Mouse (Mus musculus) regulatory T cell (primary cell): ENCODE measurements around the gene Gm20481.
"Not testable (repeated sequence)": the region's sequence is repeated elsewhere in the genome, so short reads cannot be mapped to it uniquely, and the experiment has no call there.

Source experiments
- in situ Hi-C: fragments of 300-600 bp; cut with MboI, MseI; formaldehyde crosslinking; loops from one replicate; pipeline ENCODE4 v1.15.1; 2025; ENCODE audit warnings: high pct_unique_total_duplicates

Gm20481 gene

DNA sequence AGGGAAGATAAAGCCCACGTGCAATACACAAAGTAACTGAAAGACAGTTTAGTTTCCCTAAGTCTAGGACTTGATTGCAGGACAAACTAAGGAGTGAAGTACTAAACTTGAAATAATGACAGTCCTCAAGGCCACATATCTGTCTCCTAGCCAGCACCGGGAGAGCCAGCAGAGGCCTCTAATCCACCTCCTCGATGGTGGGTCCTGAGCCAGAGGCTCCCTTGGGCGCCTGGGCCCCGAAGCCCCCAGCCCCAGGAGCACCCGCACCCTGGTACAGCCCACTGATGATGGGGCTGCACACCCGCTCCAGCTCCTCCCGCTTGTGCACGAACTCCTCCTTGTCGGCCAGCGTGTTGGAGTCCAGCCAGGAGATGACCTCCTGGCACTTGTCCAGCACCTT lies at the start of gene Gm20481:
Gene Gm20481, plus strand, starts transcription at position 91 of the 400 bp plus-strand sequence.
- in situ Hi-C loops = not testable (repeated sequence)

GRCm38 (mm10) chr17:34922939-34923338 lies 46.8 kb upstream of the Gm20481 start:
- in situ Hi-C loops = no loop called here

- in situ Hi-C loops = no loop called here
These were observed 45.5 kb upstream of the Gm20481 start for GRCm38 (mm10) chr17:34924258-34924657.

DNA sequence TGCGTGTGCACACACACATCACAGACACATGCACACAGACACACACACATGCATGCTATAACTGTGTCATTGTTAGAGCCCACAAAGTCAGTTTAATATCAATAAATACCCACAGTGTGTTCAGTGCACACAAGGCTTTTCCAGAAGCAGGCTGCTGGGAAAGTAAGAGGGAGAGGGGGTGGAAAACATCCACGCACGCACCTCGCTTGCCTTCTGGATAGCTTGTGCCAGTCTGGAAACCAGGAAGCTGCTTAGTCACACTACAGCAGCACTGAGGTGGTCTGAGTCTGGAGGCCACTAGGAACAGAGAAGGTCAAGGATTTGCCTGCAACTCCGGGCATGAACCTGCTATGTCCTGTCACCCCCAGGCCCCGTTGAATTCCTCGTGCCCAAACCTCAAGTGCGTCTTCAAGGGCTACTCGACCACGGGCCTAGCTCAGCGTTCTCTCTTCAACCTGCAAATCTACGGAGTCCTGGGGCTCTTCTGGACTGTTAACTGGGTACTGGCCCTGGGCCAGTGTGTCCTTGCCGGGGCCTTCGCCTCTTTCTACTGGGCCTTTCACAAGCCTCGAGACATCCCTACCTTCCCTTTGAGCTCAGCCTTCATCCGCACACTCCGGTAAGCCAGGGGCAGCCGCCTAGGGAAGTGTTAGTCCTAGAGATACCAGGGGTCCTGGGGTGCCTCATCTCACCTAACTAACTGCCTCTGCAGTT lies 42.2 kb upstream of the Gm20481 start:
- in situ Hi-C loops = no loop called here

DNA sequence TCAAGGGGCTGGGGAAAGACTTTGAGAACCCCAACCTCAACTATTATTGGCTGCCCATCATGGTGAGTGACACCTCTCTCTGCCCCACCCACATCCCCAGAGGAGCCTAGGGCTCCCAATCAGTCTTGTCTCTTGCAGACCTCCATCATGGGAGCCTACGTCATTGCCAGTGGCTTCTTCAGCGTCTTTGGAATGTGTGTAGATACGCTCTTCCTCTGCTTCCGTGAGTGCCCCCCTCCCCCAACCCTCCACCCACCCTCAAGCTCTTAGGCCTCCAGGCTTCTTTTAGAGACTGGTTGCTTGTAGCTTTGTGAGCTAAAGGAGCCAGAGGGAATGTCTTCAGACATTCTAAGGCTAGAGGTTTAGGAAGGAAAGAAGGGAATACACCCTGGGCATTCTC lies 40.9 kb upstream of the Gm20481 start:
- in situ Hi-C loops = no loop called here

DNA sequence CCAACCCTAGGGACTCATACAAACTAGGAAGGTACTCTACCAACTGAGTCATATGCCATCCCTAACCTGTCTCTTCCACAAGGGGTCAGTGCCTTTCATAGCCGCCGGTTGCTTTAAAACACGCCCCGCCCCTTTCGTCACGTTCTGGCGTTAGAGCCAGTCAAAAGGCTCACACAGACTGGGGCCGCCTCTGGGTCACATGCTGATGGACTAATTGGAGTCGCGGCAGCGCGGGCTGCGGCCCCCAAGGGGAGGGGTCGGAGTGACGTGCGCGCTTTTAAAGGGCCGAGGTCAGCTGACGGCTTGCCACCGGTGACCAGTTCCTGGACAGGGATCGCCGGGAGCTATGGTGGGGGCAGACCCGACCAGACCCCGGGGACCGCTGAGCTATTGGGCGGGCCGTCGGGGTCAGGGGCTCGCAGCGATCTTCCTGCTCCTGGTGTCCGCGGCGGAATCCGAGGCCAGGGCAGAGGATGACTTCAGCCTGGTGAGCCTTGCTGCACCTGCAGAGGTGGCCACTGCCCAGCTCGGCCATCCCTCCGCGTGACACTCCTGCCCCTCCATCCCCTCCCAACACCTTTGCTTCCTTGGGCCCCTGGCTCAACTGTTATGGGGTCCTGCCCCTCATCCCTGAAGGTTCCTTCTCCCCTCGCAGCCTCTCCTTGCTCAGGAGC lies 38.5 kb upstream of the Gm20481 start, which contains the start of gene Neu1:
Gene Neu1, plus strand, starts transcription at position 193 of the 674 bp plus-strand sequence.
- in situ Hi-C loops = no loop called here

DNA sequence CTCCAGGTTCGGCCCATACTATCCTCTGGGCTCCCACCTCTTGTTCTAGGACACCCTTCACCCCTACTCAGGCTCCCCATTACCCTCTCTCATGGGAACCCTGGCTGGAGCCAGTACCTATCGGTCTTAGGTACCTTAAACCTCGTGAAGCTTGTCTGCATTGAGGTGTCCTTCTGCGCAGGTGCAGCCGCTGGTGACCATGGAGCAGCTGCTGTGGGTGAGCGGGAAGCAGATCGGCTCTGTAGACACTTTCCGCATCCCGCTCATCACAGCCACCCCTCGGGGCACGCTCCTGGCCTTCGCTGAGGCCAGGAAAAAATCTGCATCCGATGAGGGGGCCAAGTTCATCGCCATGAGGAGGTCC lies 38.0 kb upstream of the Gm20481 start:
- in situ Hi-C loops = no loop called here

- in situ Hi-C loops = no loop called here
These were observed 37.4 kb upstream of the Gm20481 start for GRCm38 (mm10) chr17:34932287-34932686.

DNA sequence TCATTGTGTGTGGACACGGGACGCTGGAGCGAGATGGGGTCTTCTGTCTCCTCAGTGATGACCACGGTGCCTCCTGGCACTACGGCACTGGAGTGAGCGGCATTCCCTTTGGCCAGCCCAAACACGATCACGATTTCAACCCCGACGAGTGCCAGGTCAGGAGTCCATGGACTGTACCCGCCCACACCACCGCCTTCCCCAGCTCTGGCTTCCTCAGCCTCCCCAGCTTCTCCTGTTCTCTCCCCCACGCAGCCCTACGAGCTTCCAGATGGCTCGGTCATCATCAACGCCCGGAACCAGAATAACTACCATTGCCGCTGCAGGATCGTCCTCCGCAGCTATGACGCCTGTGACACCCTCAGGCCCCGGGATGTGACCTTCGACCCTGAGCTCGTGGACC lies 35.7 kb upstream of the Gm20481 start:
- in situ Hi-C loops = no loop called here

GRCm38 (mm10) chr17:34934830-34935229 lies 34.9 kb upstream of the Gm20481 start:
- in situ Hi-C loops = no loop called here

GRCm38 (mm10) chr17:34937960-34938505 lies 31.7 kb upstream of the Gm20481 start:
- in situ Hi-C loops = no loop called here

DNA sequence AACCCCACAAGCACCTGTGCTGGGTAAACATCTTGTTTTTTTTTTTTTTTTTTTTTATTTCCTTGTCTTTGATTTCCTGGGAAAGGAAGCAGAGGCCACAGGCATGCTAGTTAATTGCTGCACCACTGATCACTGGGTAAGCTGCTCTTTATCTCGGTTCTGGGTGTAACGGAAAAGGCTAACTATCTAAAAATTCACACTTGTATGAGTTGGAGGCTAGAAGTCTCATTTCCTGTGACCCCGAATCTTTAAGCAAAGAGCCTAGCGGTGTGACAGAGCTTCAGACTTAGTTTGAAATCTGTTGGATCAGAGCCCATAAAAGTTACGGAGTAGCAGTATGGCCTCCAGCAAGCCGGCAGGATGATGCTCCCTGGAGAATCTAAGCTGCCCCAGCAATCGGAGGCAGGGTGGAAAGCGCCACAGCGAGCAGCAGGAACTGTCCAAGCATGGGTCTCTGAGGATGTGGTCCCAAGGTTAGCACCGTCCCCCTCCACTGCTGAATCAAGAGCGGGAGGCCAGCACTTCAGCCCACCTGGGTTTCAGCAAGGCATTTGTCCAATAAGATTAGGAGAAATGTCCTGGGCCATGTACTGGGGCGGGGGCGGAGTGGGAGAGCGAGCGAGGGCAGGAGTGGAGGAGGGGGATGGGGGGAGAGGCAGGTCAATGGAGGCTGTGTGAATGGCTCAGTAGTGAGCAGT lies 28.2 kb upstream of the Gm20481 start:
- in situ Hi-C loops = no loop called here

- in situ Hi-C loops = no loop called here
These were observed 26.4 kb upstream of the Gm20481 start for GRCm38 (mm10) chr17:34943128-34943815.

- in situ Hi-C loops = no loop called here
These were observed 25.4 kb upstream of the Gm20481 start for GRCm38 (mm10) chr17:34944362-34944761.

DNA sequence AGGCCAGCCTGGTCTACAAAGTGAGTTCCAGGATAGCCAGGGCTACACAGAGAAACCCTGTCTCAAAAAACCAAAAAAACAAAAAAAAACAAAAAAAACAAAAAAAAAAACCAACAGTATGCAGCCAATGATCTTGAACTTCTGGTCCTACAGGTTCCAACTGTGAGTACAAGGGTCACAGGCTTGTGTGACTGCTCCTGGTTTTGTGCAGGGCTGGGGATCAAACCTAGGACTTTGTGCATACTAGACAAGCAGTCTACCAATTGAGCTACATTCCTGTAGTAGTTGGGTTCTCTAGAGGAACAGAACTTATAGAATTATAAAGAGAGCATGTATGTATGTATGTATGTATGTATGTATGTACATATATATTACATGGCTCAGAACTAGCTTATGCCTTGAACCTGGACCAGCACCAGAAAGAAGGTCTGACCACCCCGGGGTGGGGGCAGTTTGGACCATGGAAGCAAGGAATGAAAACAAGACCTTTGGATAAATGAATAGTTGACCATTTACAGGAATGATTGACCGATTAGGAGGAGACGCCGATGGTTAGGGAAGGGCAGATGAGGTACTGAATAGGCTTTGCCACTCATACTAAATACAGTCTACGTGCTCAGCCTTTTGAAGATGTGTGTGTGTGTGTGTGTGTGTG lies 23.1 kb upstream of the Gm20481 start:
- in situ Hi-C loops = loop anchor here (5.0 kb wide), 1 partner anchor 36 kb away; the partner anchor contains the start of gene Lsm2

DNA sequence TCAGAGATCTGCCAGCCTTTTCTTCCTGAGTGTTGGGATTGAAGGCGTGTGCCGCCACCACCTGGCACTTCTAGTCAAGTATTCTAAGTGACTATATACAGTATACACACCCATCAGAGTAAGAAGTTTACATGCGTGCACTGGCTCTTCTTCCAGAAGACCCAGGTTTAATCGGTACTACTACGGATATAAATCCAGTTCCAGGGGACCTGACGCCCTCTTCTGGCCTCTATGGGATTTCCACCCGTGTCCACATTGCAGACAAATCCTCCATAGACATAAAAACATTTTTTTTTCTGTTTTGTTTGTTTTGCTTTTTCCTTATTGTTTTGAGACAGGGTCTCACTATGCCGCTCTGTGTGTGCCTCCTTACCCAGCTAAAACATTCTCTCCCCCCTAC lies 22.1 kb upstream of the Gm20481 start:
- in situ Hi-C loops = loop anchor here (5.0 kb wide), 1 partner anchor 35 kb away; the partner anchor contains the start of gene Lsm2

DNA sequence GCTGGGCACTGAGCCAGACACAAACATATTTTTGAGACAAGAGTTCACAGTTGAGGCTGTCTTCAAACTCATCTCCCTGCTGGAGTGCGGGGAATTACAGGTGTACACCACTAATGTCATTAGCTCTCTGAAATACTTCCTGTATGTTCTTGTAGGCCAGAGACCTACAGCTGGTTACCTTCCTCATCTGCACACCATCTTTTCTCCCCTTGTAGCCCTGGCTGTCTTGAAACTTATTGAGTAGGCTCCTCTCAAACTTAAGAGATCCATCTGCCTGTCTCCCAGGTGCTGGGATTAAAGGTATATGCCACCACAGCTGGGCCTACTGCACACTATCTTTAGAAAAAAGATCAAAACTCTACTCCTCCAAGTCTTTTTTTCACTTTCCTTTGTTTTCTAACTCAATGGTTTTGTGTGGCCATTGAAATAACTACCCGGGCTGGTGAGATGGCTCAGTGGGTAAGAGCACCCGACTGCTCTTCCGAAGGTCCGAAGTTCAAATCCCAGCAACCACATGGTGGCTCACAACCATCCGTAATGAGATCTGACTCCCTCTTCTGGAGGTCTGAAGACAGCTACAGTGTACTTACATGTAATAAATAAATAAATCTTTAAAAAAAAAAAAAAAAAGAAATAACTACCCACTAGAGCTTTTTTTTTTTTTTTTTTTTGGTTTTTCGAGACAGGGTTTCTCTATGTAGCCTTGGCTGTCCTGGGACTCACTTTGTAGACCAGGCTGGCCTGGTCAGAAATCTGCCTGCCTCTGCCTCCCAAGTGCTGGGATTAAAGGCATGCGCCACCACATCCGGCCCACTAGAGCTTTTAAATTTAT lies 20.8 kb upstream of the Gm20481 start:
- in situ Hi-C loops = loop anchor here (5.0 kb wide), 1 partner anchor 33 kb away; the partner anchor contains the start of gene Lsm2

DNA sequence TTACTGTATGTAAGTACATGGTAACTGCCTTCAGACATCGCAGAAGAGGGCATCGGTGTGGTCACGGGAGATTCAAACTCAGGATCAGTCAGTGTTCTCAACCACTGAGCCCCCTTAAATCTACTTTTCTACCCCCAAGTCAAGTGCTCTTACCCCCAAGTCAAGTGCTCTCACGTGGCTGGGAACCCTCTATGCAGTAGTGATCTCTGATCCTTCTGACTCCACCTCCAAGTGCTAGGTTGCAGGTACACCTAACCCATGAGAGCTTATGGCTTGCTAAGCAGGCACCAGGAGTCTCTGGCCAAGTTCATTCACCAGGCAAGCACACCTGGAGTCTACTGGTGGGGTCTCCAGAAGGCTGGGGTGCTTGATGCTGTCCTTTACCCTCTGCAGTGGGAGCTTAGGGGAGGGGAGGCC lies 20.2 kb upstream of the Gm20481 start:
- in situ Hi-C loops = loop anchor here (5.0 kb wide), 1 partner anchor 33 kb away; the partner anchor contains the start of gene Lsm2

DNA sequence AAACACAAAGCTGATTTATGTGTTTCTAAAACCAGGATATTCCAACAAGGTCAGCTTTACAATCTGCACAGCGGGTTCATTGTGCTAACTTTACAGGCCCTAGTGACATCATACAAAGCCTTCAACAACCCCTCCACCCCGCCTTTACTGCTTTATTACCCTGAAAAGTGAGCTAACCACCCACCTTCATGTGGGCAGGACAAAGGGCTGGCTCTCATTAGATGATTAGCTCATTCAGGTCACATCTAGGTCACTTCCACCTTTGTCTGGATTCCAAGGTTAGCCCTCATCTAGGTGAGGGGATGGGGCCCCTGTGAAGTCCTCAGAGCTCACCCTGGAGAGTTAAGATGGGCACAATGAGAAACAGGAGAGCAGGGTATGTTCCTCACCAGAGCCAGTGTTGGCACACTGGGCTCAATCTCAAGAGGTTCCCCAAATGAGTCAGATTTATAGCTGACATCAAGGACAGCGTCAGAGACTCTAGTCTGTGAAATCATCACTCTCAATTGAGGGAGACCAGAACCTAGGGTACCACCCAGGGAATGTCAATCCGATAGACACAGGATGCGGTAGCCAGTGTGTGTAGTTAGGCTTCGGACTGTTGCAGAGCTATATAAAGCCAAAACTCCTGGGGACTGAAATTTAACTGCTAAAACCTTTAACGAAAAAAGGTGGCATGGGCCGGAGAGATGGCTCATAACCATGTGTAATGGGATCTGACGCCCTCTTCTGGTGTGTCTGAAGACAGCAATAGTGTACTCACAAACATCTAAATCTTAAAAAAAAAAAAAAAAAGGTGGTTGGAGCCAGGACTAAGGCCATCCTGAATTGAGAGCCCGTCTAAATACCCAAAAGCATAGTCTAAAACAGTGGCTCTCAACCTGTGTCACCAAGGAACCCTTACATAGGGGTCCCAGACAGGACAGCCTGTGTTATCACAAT lies 18.9 kb upstream of the Gm20481 start:
- in situ Hi-C loops = no loop called here
